ENCODE assay signal across 8 mouse cellular contexts in genomic region chr1:131244536-131245088, GRCm38 (mm10). TPM values are rescaled to one million over a fixed set of nuclear protein-coding genes. Genes with fewer than 3 reads are reported as not detected.
DNase-seq lines count a peak whose midpoint lies in the region; ATAC-seq lines count a peak whose summit lies in the region.

No protein-coding gene starts in this region.

- peak; percentile 14 for DNase-seq in embryo, embryonic 10 days (ENCODE audit: low spot score)
- no peak for DNase-seq in embryo, embryonic 9.5 days (ENCODE audit: extremely low spot score)
- DNase-seq in ovary, postnatal 36 days (ENCODE audit: low spot score), result peak; percentile 38
- DNase-seq in ovary, postnatal 10 days (ENCODE audit: low spot score), result no peak
- peak; percentile 32 for DNase-seq in forebrain, embryonic 10.5 days (ENCODE audit: extremely low spot score, low spot score)
- no peak for DNase-seq in urinary bladder, postnatal 10 days (ENCODE audit: low spot score)

- under 1% methylated on average over 57 of the region's 57 CpGs for WGBS in forebrain, embryonic 10.5 days
- 2% methylated on average over 57 of the region's 57 CpGs for WGBS in limb, embryonic 13.5 days
- WGBS in neural tube, embryonic 15.5 days, result under 1% methylated on average over 57 of the region's 57 CpGs

- peak overlapping the region; percentile 74 for H3K9ac ChIP-seq in limb, embryonic 13.5 days
- H3K9ac ChIP-seq in neural tube, embryonic 15.5 days (replicated peaks), result peak overlapping the region; percentile 84

- no peaks in the 10 kb centered on the region for H3K9me3 ChIP-seq in forebrain, embryonic 10.5 days
- H3K9me3 ChIP-seq in limb, embryonic 13.5 days, result no peaks in the 10 kb centered on the region
- H3K9me3 ChIP-seq in neural tube, embryonic 15.5 days (replicated peaks), result no peaks in the 10 kb centered on the region

- no peaks in the 10 kb centered on the region for H3K36me3 ChIP-seq in forebrain, embryonic 10.5 days (replicated peaks)
- H3K36me3 ChIP-seq in limb, embryonic 13.5 days, result no peaks in the 10 kb centered on the region
- H3K36me3 ChIP-seq in neural tube, embryonic 15.5 days, result no peaks in the 10 kb centered on the region

- H3K27me3 ChIP-seq in forebrain, embryonic 10.5 days (ENCODE audit: poor library complexity, severe bottlenecking), result peaks cover 89% of the 10 kb centered on the region
- peaks cover 82% of the 10 kb centered on the region for H3K27me3 ChIP-seq in limb, embryonic 13.5 days
- peaks cover 26% of the 10 kb centered on the region for H3K27me3 ChIP-seq in neural tube, embryonic 15.5 days (replicated peaks)

- peak overlapping the region; percentile 97 for H3K4me2 ChIP-seq in limb, embryonic 13.5 days (replicated peaks)
- peak overlapping the region; percentile 76 for H3K4me2 ChIP-seq in neural tube, embryonic 15.5 days

- H3K4me1 ChIP-seq in forebrain, embryonic 10.5 days, result peaks cover 40% of the 10 kb centered on the region
- peaks cover 26% of the 10 kb centered on the region for H3K4me1 ChIP-seq in limb, embryonic 13.5 days
- H3K4me1 ChIP-seq in neural tube, embryonic 15.5 days, result peaks cover 48% of the 10 kb centered on the region

- H3K27ac ChIP-seq in forebrain, embryonic 10.5 days, result peak overlapping the region; percentile 59
- H3K27ac ChIP-seq in limb, embryonic 13.5 days, result no peak overlapping the region
- peak overlapping the region; percentile 37; the same call in 1 of the 2 replicates for H3K27ac ChIP-seq in neural tube, embryonic 15.5 days (replicated peaks)

- H3K4me3 ChIP-seq in forebrain, embryonic 10.5 days, result peak overlapping the region; percentile 66
- peak overlapping the region; percentile 68 for H3K4me3 ChIP-seq in limb, embryonic 13.5 days
- H3K4me3 ChIP-seq in neural tube, embryonic 15.5 days (replicated peaks), result peak overlapping the region; percentile 87

- no peak; the same call in 1 of the 2 replicates for ATAC-seq in limb, embryonic 13.5 days (ENCODE audit: low FRiP score, low read depth)
- peak; percentile 51 for ATAC-seq in neural tube, embryonic 15.5 days (ENCODE audit: low FRiP score)

RNA-seq across cellular contexts. Expression of gene Rassf5, which starts 0.4 kb away (rescaled TPM):
- 0.69 and 0.95 TPM in 2 replicates for polyA plus RNA-seq in forebrain, embryonic 10.5 days (2016; fragmentation: Nextera tagmentation; extraction: Ambion mirVana)
- 1.9 and 2.1 TPM in 2 replicates for polyA plus RNA-seq in limb, embryonic 13.5 days (2015; fragmentation: Nextera tagmentation; extraction: Ambion mirVana)
- 5.6 and 15.8 TPM in 2 replicates for polyA plus RNA-seq in neural tube, embryonic 15.5 days (2015; fragmentation: Nextera tagmentation; extraction: Ambion mirVana)

RNA-seq across cellular contexts. Expression of gene Ikbke, which starts 34.8 kb away (rescaled TPM):
- 0.37 and 0.47 TPM in 2 replicates for polyA plus RNA-seq in forebrain, embryonic 10.5 days (2016; fragmentation: Nextera tagmentation; extraction: Ambion mirVana)
- polyA plus RNA-seq in limb, embryonic 13.5 days (2015; fragmentation: Nextera tagmentation; extraction: Ambion mirVana), result 3.5 and 3.7 TPM in 2 replicates
- polyA plus RNA-seq in neural tube, embryonic 15.5 days (2015; fragmentation: Nextera tagmentation; extraction: Ambion mirVana), result 0.88 and 3.7 TPM in 2 replicates

Comparison
In these comparisons a context has a peak if more than half of its experiments do, and no peak if none do; other contexts are left out.
1. DNase-seq: peak in embryo, embryonic 10 days (single experiment), ovary, postnatal 36 days (single experiment) and forebrain, embryonic 10.5 days (single experiment); none in embryo, embryonic 9.5 days (single experiment), ovary, postnatal 10 days (single experiment) and urinary bladder, postnatal 10 days (single experiment).
2. Peak in every context shown above with its lines, with median percentiles within 50 percentile points of each other: H3K4me3 ChIP-seq.